ENCODE assay signal across 12 mouse cellular contexts in the genomic region with DNA sequence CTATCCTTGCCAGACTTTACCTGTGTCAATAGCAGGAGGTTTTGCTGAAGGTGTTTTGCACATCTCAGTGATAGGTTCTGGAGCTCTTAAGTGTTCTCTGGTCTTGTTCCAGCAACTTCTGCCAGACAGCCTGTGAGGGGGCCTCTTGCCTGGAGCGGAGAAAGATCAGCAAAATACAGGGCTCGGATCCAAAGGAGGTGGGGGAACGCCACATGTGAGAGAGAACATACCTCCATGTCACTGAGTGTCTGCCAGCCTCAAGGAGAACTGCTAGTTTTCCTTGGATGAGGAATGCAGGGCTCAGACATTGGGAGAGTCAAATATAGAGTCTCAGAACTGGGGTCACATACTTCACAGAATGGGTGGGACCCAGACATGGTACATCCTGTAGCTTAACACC.
DNase-seq lines count a peak whose midpoint lies in the region; TF ChIP-seq lines count a peak whose summit lies in the region.
"Had no signal": no experiment of that assay in that cellular context is flagged by ENCODE, and none has a peak within 500 bp of the region (broad histone marks: within the 10 kb centered on the region; RNA-seq: fewer than 3 reads in every experiment).

No protein-coding gene starts in this region.

- no peak overlapping the region for H3K27ac ChIP-seq in thymus, adult 2 months (ENCODE audit: control insufficient read depth, insufficient read depth, low read length)
- H3K27ac ChIP-seq: forebrain, embryonic 12.5 days; kidney, postnatal 0 days; limb, embryonic 12.5 days had no signal

- no peaks in the 10 kb centered on the region for H3K36me3 ChIP-seq in thymus, adult 2 months (ENCODE audit: control insufficient read depth, insufficient read depth, low read length)
- H3K36me3 ChIP-seq: forebrain, embryonic 12.5 days; limb, embryonic 12.5 days had no signal

- no peak for TF ChIP-seq POLR2A in thymus, adult 2 months (IDR thresholded peaks at IDR 0.05; ENCODE audit: control insufficient read depth, extremely low read depth, insufficient read depth, low read length, poor library complexity)

- H3K4me1 ChIP-seq in thymus, adult 2 months (replicated peaks; ENCODE audit: control insufficient read depth, insufficient read depth, low read length) = no peaks in the 10 kb centered on the region

- no peak overlapping the region for H3K4me3 ChIP-seq in thymus, adult 2 months (ENCODE audit: control insufficient read depth, insufficient read depth, low read length)
- H3K4me3 ChIP-seq: forebrain, embryonic 12.5 days; limb, embryonic 12.5 days had no signal

- H3K27me3 ChIP-seq in thymus, adult 2 months (ENCODE audit: control insufficient read depth, insufficient read depth, low read length) = no peaks in the 10 kb centered on the region
- H3K27me3 ChIP-seq: forebrain, embryonic 12.5 days; limb, embryonic 12.5 days had no signal

- TF ChIP-seq CTCF in thymus, adult 2 months (IDR thresholded peaks at IDR 0.05; ENCODE audit: borderline replicate concordance, control insufficient read depth, extremely low read depth, insufficient read depth, low read length, poor library complexity) = no peak

- DNase-seq in heart, postnatal 4 days = peak; percentile 42
- no peak for DNase-seq in heart, adult 8-10 months (ENCODE audit: low spot score)
- DNase-seq in right cerebral cortex, adult 2 months (ENCODE audit: low spot score in 2 of 2) = peak; percentile 7 to 17
- no peak for DNase-seq in right cerebral cortex, postnatal 14 days
- DNase-seq in left cerebral cortex, adult 18-20 months (ENCODE audit: low spot score in 2 of 2) = peak; percentile 23 to 28
- DNase-seq in telencephalon, adult 2 months (ENCODE audit: low read depth, low spot score) = peak; percentile 28
- no peak for DNase-seq in urinary bladder, postnatal 14 days (ENCODE audit: low spot score)
- DNase-seq in thymus, adult 2 months = no peak
- DNase-seq: thymus, postnatal 14 days had no signal

- 93% methylated on average over 3 of the region's 3 CpGs for WGBS in thymus, adult 2 months

Comparison
In these comparisons a context has a peak if more than half of its experiments do, and no peak if none do; other contexts are left out.
1. DNase-seq: peak in heart, postnatal 4 days (single experiment), right cerebral cortex, adult 2 months (2 of 2), left cerebral cortex, adult 18-20 months (2 of 2) and telencephalon, adult 2 months (single experiment); none in heart, adult 8-10 months (single experiment), right cerebral cortex, postnatal 14 days (single experiment), urinary bladder, postnatal 14 days (single experiment) and thymus, adult 2 months (single experiment).